ENCODE assay signal across 9 mouse cellular contexts in the genomic region with DNA sequence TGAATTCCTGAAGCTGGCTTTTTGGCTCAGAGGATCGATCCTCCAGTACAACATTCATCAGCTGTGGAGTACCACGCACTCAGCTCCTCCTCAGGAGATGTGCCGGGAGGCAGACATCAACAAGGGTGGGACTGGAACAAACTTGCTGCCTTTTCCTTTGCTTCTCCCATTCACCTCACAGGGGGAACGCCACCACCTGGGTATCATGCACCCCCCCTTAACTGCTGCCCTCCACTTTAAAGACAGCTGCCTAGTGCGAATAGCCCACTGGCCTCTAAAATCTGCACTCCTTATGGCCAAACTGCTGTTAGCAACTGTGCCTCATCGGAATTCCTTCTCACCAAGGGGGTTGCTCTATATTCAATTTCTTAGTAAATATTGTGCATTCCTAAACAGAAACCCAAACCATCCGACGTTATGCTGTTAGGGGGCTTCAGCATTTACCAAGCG. TPM values are rescaled to one million over a fixed set of nuclear protein-coding genes. Genes with fewer than 3 reads are reported as not detected.
DNase-seq lines count a peak whose midpoint lies in the region; ATAC-seq and TF ChIP-seq lines count a peak whose summit lies in the region.
"Had no signal": no experiment of that assay in that cellular context is flagged by ENCODE, and none has a peak within 500 bp of the region (broad histone marks: within the 10 kb centered on the region; RNA-seq: fewer than 3 reads in every experiment).

No protein-coding gene starts in this region.

- peaks cover 21% of the 10 kb centered on the region for H3K4me1 ChIP-seq in liver, adult 2 months (ENCODE audit: control insufficient read depth, insufficient read depth, low read length)
- peaks cover 27% of the 10 kb centered on the region for H3K4me1 ChIP-seq in forebrain, embryonic 14.5 days (ENCODE audit: control insufficient read depth, insufficient read depth, low read length)
- H3K4me1 ChIP-seq in limb, embryonic 12.5 days (replicated peaks): peaks cover 64% of the 10 kb centered on the region
- H3K4me1 ChIP-seq in neural tube, embryonic 15.5 days: peaks cover 50% of the 10 kb centered on the region

- no peaks in the 10 kb centered on the region for H3K9me3 ChIP-seq in forebrain, embryonic 14.5 days (replicated peaks; ENCODE audit: control insufficient read depth, low read length)
- peaks cover 7% of the 10 kb centered on the region; the same call in 1 of the 2 replicates for H3K9me3 ChIP-seq in limb, embryonic 12.5 days
- H3K9me3 ChIP-seq in neural tube, embryonic 15.5 days (replicated peaks): no peaks in the 10 kb centered on the region

- whole genome bisulfite sequencing in liver, adult 2 months: 86% methylated on average over 9 of the region's 9 CpGs
- WGBS in forebrain, embryonic 14.5 days: 38% methylated on average over 9 of the region's 9 CpGs
- WGBS in limb, embryonic 12.5 days: 4% methylated on average over 9 of the region's 9 CpGs
- 21% methylated on average over 9 of the region's 9 CpGs for WGBS in neural tube, embryonic 15.5 days

- TF ChIP-seq POLR2A in liver, adult 2 months (IDR thresholded peaks at IDR 0.05; ENCODE audit: extremely low read depth, insufficient read depth, low read length): no peak

- no peaks in the 10 kb centered on the region for H3K27me3 ChIP-seq in liver, adult 2 months (ENCODE audit: control insufficient read depth, insufficient read depth, low read length)
- H3K27me3 ChIP-seq in forebrain, embryonic 14.5 days (replicated peaks; ENCODE audit: control insufficient read depth, insufficient read depth, low read length): no peaks in the 10 kb centered on the region
- no peaks in the 10 kb centered on the region for H3K27me3 ChIP-seq in limb, embryonic 12.5 days
- H3K27me3 ChIP-seq in neural tube, embryonic 15.5 days (replicated peaks): no peaks in the 10 kb centered on the region

- H3K36me3 ChIP-seq in liver, adult 2 months (ENCODE audit: control insufficient read depth, insufficient read depth, low read length): no peaks in the 10 kb centered on the region
- no peaks in the 10 kb centered on the region for H3K36me3 ChIP-seq in forebrain, embryonic 14.5 days (ENCODE audit: control insufficient read depth, insufficient read depth, low read length)
- H3K36me3 ChIP-seq in limb, embryonic 12.5 days: no peaks in the 10 kb centered on the region
- H3K36me3 ChIP-seq in neural tube, embryonic 15.5 days: no peaks in the 10 kb centered on the region

- peak overlapping the region; percentile 50 for H3K4me2 ChIP-seq in forebrain, embryonic 14.5 days (ENCODE audit: low read length)
- peak overlapping the region; percentile 46 for H3K4me2 ChIP-seq in limb, embryonic 12.5 days
- H3K4me2 ChIP-seq in neural tube, embryonic 15.5 days: peak overlapping the region; percentile 45; the same call in 1 of the 2 replicates

- no peaks in the 10 kb centered on the region for H3K79me2 ChIP-seq in liver, adult 2 months (ENCODE audit: control insufficient read depth, insufficient read depth, low read length)

- TF ChIP-seq CTCF in liver, adult 2 months (IDR thresholded peaks at IDR 0.05; ENCODE audit: low read depth, low read length): no peak

- ATAC-seq in forebrain, embryonic 14.5 days: no peak
- ATAC-seq in limb, embryonic 12.5 days (ENCODE audit: insufficient number of reproducible peaks, insufficient read depth, low FRiP score, low TSS enrichment, low read depth): no peak
- no peak for ATAC-seq in neural tube, embryonic 15.5 days (ENCODE audit: low FRiP score)

- DNase-seq in liver, adult 2 months (ENCODE audit: extremely low read depth, low read depth, low spot score): no peak
- no peak for DNase-seq in liver
- no peak for DNase-seq in forebrain, embryonic 14.5 days (ENCODE audit: low spot score)
- DNase-seq in cerebellum, adult 9-11 months: no peak
- no peak for DNase-seq in urinary bladder, postnatal 14 days (ENCODE audit: low spot score)
- DNase-seq in frontal cortex, postnatal 25 days (ENCODE audit: low spot score in 2 of 2): no peak
- DNase-seq: cerebellum, adult 11-12 months had no signal

- no peak overlapping the region for H3K4me3 ChIP-seq in liver, adult 2 months (ENCODE audit: insufficient read depth, low read depth, low read length)
- H3K4me3 ChIP-seq in forebrain, embryonic 14.5 days (ENCODE audit: low read depth, low read length): no peak overlapping the region
- H3K4me3 ChIP-seq in limb, embryonic 12.5 days (replicated peaks): peak overlapping the region; percentile 11; the same call in 1 of the 2 replicates
- H3K4me3 ChIP-seq in neural tube, embryonic 15.5 days (replicated peaks): no peak overlapping the region

- H3K9ac ChIP-seq in liver, adult 2 months (ENCODE audit: low read depth, low read length): no peak overlapping the region
- H3K9ac ChIP-seq in forebrain, embryonic 14.5 days (ENCODE audit: low read length): peak overlapping the region; percentile 59; the same call in 1 of the 2 replicates
- H3K9ac ChIP-seq in limb, embryonic 12.5 days (replicated peaks): no peak overlapping the region; the same call in 1 of the 2 replicates
- peak overlapping the region; percentile 36 for H3K9ac ChIP-seq in neural tube, embryonic 15.5 days (replicated peaks)

- peak overlapping the region; percentile 2 for H3K27ac ChIP-seq in liver, adult 2 months (replicated peaks; ENCODE audit: insufficient read depth, low read depth, low read length)
- peak overlapping the region; percentile 89 for H3K27ac ChIP-seq in forebrain, embryonic 14.5 days (ENCODE audit: low read depth, low read length)
- H3K27ac ChIP-seq in limb, embryonic 12.5 days: peak overlapping the region; percentile 98
- peak overlapping the region; percentile 85 for H3K27ac ChIP-seq in neural tube, embryonic 15.5 days (replicated peaks)

RNA-seq across cellular contexts. Expression of a gene that starts 55.3 kb away (rescaled TPM):
- 2.3 and 3.8 TPM in 2 replicates for total RNA-seq in liver, adult 2 months (2014; rRNA removed)
- polyA plus RNA-seq in liver, adult 2 months (2012; rRNA removed): 4.8 and 6.4 TPM in 2 replicates
- 8.6 and 12.7 TPM in 2 replicates for polyA plus RNA-seq in forebrain, embryonic 14.5 days (2014; fragmentation: Nextera tagmentation; extraction: Ambion mirVana)
- polyA plus RNA-seq in limb, embryonic 12.5 days (2016; fragmentation: Nextera tagmentation; extraction: Ambion mirVana): 11.0 and 13.8 TPM in 2 replicates
- polyA plus RNA-seq in neural tube, embryonic 15.5 days (2015; fragmentation: Nextera tagmentation; extraction: Ambion mirVana): 12.0 and 17.4 TPM in 2 replicates

Comparison
In these comparisons a context has a peak if more than half of its experiments do, and no peak if none do; other contexts are left out.
1. H3K27ac ChIP-seq: peak in every context shown above with its lines; median percentile 98 in limb, embryonic 12.5 days; 89 in forebrain, embryonic 14.5 days; 85 in neural tube, embryonic 15.5 days; 2 in liver, adult 2 months.
2. H3K9ac ChIP-seq: peak in forebrain, embryonic 14.5 days (single experiment) and neural tube, embryonic 15.5 days (single experiment); none in liver, adult 2 months (single experiment) and limb, embryonic 12.5 days (single experiment).
3. Peak in every context shown above with its lines, with median percentiles within 50 percentile points of each other: H3K4me2 ChIP-seq.